Mouse (Mus musculus) layer of hippocampus, adult 2 months (tissue): ENCODE data around the gene Sipa1l2. TPM values are rescaled to one million over a fixed set of nuclear protein-coding genes. Genes with fewer than 3 reads are reported as not detected.

Experiments
- DNase-seq, 2 experiments: peaks; one replicate each; pipeline ENCODE4 v3.0.0; 2022; ENCODE audit warnings: low spot score in 2 of 2
- H3K27ac ChIP-seq: fragments of 200-600 bp; 2 replicates; pipeline ENCODE4 v1.8.1; 2022
- H3K4me3 ChIP-seq: fragments of 200-600 bp; 2 replicates; pipeline ENCODE4 v1.8.1; 2022; ENCODE audit warnings: mild to moderate bottlenecking
- CTCF ChIP-seq: fragments of 200-600 bp; conservative IDR thresholded peaks from 2 replicates; pipeline ENCODE4 v1.8.1; 2022; ENCODE audit warnings: antibody characterized with exemption, mild to moderate bottlenecking, moderate library complexity
- long read RNA-seq, 2 experiments: library from polyadenylated mRNA; stranded (forward); transcript quantifications; one replicate each; pipeline ENCODE4 v2.0.0; 2021; ENCODE audit warnings: borderline mapping rate in 2 of 2
- total RNA-seq, 2 experiments: library from RNA; stranded (reverse); gene quantifications; 2 replicates each; pipeline ENCODE4 v1.2.3; 2021

The Sipa1l2 gene
- total RNA-seq, result 10 to 100 TPM; 69.5 to 72.1 TPM
- long read RNA-seq, experiment 1, full-length matches to known transcripts, result 20 of 42 reads
- long read RNA-seq, experiment 1, partial matches to known transcripts, result 18 of 42 reads
- long read RNA-seq, experiment 1, other reads (novel, unspliced or antisense), result 4 of 42 reads
- long read RNA-seq, experiment 2, full-length matches to known transcripts, result 27 of 58 reads
- long read RNA-seq, experiment 2, partial matches to known transcripts, result 12 of 58 reads
- long read RNA-seq, experiment 2, other reads (novel, unspliced or antisense), result 19 of 58 reads

DNA sequence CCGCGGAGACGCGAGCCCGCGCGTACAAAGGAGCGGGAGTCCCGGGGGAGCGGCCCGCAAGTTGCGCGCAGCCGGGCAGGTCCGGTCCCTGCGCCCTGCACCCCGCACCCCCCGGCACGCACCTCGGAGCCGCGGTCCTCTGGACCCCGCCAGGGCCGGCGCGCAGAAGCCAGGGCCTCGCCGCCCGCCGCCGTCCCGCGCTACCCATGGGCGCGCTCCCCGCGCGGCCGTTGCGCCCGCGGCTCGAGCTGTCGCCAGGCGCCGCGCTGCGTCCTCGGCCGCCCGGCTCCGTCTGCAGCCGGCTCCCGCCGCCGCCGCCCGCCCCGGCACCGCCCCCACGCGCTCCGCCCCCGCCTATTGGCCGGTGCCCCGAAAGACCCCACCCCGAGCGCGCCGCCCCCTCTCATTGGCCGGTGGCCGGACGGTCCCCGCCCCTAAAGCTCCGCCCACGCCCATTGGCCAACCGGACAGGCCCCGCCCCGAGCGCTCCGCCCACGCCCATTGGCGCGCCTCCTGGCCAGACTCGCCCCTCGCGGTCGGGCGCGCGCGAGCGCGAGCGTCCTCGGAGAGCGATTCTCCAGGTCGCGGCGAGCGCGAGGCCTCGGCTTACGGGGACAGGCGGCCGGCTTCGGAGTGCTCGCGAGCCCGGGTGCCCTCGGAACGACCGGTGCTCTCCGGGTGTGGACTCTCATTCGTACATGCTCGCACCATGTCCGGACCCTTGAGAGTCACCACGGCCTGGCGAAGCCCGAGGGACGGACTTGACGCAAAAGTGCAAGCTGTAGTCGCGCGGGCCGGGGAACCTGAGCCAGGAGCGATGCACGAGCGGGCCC lies at the start of gene Sipa1l2:
Gene Sipa1l2, minus strand, starts transcription at position 276 of the 833 bp plus-strand sequence.
- DNase-seq, result peak; percentile 94 to 98
- TF ChIP-seq CTCF, result 0 out of 2 replicates have a peak, but pooled peaks have one; percentile 15
- H3K27ac ChIP-seq, result peak within 1 kb of the TSS; percentile 90
- H3K4me3 ChIP-seq, result peak within 1 kb of the TSS; percentile 91

DNA sequence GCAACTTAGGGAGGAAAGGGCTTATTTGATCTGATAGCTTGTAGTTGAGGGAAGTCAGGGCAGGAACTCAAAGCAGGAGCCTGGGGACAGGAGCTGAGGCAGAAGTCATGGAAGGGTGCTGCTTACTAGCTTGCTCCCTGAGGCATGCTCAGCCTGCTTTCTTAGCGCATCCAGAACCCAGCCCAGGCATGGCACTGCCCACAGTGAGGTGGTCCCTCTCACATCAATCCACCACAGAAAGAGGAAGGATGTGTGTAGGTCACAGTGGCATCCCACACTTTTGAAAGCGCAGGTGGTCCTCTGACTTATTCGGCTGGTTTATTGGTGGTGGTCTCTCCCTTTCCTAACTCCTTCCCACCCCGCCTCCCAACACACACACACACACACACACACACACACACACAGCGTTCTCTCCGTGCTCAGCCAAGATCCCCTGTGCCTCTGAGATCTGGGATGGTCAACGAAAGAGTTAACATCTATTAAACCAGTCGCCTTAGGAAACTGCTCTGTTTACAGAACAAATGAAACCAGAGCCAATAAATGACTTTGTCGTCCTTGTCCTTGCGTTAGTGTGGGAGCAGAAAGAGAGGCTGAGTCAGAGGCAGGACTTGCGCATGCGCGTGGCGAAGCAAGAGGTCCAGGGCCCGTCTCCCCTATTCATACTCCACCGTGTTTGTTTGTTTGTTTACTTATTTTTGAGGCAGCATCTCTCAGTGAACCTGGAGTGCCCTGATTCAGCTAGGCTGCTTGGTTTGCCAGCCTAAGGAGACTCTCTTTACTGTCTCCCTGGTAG lies 49.1 kb upstream of the Sipa1l2 start:
- no peak for DNase-seq
- peak overlapping the region; percentile 24; the same call in 1 of the 2 replicates for H3K27ac ChIP-seq
- TF ChIP-seq CTCF, result no peak

DNA sequence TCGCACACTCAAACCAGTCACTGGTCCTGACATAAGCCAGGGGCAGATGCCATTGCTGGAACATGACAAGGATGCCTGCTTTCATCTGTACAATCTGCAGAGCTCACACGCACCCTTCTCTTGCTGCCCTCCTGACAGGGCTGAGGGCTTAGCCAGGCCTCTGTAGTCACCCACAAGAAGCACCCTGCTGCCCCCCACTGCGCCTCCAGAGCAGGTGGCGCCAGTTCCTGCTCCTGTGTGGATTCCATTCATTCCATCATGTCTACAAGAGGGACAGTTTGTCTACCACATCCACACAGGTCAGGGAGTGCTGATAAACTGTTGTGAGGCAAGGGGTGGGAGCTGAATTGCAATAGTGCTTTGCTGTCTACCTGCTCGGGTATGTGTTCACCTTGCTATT lies 47.3 kb upstream of the Sipa1l2 start:
- no peak overlapping the region for H3K4me3 ChIP-seq
- no peak for TF ChIP-seq CTCF
- H3K27ac ChIP-seq, result no peak overlapping the region
- no peak for DNase-seq

More for the DNA sequence above, 49.1 kb upstream of the Sipa1l2 start:
- no peak overlapping the region for H3K4me3 ChIP-seq

DNA sequence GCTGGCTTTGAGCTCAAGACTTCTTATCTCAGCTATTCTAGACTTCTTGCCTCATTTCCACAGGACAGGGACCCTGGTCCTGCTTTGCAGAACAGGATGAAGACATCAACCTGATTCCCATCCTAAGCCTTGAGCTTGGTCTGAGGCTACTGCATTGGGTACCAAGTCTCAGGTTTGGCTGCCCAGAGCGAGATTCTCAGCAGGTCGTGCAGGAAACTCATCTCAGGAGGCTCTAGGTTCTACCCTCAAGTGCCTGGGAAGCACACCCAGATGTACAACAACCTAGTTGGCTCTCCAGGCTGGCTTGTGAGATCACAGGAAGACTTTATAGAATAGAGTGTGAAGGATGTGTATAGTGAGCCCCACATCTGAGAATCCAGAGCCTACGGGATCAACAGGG lies 46.4 kb upstream of the Sipa1l2 start:
- no peak overlapping the region for H3K27ac ChIP-seq
- no peak for DNase-seq
- no peak overlapping the region for H3K4me3 ChIP-seq
- no peak for TF ChIP-seq CTCF

DNA sequence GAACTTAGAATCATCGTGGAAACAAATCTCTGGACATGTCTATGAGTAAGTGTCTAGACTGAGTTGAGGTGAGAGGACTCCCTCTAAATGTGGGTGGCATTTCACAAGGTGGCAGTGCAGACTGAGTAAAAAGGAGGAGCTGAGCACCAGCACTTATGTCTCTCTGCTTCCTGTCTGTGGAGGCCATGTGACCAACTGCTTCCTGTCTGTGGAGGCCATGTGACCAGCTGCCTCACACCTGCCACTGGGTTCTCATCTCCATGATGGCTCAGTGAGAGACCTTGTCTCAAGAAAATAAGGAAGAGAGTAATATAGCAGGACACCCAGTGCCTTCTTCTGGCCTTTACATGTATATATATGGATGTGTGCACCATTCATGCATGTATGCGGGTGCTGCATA lies 43.9 kb upstream of the Sipa1l2 start:
- H3K27ac ChIP-seq, result no peak overlapping the region
- TF ChIP-seq CTCF, result no peak
- no peak overlapping the region for H3K4me3 ChIP-seq
- DNase-seq, result no peak

DNA sequence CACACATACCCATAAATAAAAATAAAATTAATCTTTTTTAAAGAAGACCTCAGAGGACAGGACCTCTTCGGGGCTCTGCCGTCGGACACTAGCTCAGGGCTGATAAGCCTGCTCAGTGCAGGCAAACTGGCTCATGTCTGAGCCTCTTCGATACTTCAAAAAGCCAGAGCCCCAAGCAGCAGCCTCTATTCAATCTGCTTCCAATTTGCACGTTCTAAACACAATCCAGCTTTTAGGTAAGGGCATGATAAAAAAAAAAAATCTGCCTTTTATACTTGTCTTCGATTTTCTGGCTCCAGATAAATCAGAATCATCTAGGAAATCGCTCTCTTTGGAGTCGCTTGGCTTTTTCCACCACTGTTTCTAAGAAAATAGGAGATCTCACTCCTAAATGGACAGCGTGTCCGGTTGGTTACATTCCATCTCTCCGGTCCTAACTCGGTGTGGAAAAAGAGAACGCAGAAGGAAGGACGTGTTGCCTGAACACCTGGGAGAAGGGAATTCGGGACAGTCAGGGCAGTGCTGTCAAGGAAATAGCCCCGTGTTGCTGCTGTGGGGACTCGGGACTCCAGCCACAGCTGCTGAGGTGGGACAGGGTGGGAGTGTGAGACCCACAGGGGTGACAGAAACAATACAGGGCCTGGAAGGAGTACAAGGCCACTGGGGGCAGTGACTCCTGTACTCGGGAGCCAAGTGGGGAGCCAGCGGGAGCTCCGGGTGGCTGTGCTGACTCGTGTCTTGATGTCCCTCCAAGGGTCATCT lies 42.4 kb upstream of the Sipa1l2 start:
- TF ChIP-seq CTCF, result no peak
- DNase-seq, result no peak
- Histone ChIP-seq H3K27ac (no peak overlapping the region), H3K4me3 (no peak overlapping the region)

DNA sequence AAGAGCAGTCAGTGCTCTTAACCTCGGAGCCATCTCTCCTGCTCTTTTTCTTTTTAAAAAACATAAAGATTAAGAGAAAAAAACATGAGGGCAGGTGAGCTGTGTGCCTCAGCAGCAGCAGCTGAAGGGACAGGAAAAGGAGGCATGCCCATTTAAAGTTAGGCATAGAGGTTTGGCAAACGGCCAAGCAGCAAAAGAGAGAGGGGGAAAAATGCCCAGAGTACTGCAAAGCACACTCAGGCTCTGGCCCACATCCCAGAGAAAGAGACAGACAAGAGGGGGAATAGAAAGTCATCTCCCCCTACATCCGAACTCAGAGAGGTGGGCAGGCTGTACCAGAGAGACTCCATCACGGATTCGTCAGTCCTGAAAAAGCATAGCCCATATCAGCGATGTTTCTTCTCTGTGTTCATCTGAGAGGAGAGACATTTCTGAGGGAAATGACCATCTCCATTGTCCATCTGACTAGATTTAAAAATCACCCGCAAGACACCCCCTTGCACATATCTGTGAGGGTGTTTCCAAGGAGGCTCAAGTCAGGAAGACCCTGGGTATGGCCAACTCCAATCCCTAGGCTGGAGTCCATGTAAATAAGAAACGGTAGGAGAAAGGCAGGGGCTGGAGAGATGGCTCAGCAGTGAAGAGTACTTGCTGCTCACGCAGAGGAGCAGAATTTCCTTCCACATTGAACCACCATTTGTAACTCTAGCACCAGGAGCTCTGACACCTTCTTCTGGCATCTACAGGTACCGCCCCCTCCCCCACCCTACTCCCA lies 41.6 kb upstream of the Sipa1l2 start:
- no peak overlapping the region for H3K4me3 ChIP-seq
- no peak for TF ChIP-seq CTCF
- H3K27ac ChIP-seq, result no peak overlapping the region
- no peak for DNase-seq

DNA sequence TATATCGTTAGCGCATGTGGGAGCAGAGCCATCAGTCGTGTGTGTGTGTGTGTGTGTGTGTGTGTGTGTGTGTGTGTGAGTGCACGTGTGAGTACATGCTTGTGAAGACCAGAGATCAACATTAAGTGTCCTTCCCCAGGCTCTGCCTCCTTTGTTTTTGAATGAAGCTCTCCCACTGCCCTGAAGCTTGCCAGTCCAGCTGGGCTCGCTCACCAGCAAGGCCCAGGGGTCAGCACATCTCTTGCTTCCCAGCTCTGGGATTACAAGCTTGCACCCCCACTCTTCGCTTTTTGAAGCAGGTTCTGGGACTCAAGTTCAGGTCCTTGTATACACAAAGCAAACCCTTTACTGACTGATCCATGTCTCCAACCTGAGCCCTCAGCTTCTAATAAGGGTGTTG lies 40.1 kb upstream of the Sipa1l2 start:
- no peak overlapping the region for H3K27ac ChIP-seq
- TF ChIP-seq CTCF, result no peak
- no peak for DNase-seq
- H3K4me3 ChIP-seq, result no peak overlapping the region

DNA sequence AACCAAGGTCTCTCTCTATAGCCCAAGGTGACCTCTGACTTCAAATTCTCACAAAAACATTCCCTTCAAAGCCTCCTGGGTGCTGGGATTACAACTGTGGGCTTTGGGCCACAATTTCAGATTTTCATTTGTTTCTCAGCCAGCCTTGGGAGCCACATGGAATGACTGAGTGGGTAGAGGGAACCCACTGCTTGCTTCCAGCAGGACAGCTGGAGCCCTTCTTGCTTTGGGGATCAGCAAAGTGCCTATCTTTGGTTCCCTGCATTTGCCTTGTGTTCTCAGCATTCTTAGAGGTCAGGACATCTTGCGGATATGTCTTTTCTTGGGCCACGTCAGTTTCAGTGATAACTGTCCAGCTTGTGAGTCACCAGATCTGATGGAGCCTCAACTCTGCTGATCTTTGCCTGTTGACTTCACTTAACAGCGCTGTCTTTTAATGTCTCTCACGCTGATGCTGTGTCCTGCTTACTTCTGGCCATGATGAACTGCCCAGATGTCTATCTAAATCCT lies 38.2 kb upstream of the Sipa1l2 start:
- Histone ChIP-seq H3K27ac (no peak overlapping the region), H3K4me3 (no peak overlapping the region)
- no peak for TF ChIP-seq CTCF
- no peak for DNase-seq

DNA sequence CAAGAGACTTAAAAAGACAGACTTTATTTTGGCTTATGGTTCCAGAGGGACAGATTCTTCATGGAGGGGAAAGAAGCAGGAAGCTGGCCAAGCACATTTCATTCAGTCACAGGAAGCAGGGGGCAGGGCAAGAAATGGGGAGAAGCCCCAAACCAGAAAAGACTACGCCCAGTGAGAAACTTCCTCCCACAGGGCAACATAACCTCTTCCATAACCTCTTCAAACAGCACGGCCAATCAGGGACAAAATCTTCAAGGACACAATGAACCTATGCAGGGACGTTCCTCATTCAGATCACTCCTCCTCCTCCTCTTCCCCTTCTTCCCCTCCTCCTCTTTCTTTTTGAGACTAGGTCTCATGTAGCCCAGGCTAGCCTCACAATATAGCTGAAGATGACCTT lies 37.3 kb upstream of the Sipa1l2 start:
- DNase-seq, result no peak
- H3K4me3 ChIP-seq, result no peak overlapping the region
- no peak for TF ChIP-seq CTCF
- no peak overlapping the region for H3K27ac ChIP-seq

DNA sequence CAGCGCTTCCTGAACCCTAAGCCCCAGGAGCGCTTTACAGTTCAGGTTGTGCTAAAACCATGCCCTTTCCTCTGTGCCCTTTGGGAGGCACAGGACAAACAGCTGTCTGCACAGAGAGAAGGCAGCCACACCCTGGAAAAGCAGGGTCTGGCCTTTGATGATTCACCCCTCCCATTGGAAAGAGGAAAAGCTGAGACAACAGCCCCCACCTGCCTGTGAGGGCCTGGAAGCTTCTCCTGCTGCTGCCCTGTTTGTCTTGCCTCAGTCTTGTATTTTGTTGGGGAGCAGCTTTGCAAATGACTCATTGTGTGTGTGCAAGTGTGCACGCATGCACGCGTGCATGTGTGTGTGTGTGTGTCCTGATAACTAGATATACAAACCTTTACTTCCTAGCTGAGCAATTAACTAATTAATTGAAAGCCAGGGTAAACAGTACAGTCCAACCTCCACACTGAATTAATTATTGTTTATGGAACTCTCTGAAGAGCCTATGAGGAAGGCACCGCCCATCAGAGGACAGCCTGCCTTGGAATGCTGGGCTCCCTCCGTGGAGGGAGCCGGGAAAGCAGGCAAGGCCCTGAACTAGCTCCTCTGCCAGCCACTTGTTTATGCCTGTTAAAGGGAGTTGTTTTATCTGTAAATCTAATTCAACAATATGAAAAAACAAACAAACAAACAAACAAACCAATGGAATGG lies 35.4 kb upstream of the Sipa1l2 start:
- H3K4me3 ChIP-seq, result no peak overlapping the region
- no peak for TF ChIP-seq CTCF
- H3K27ac ChIP-seq, result no peak overlapping the region
- no peak for DNase-seq
